Mouse (Mus musculus): ENCODE measurements around the gene Gm6657. TPM values are rescaled to one million over a fixed set of nuclear protein-coding genes. Genes with fewer than 3 reads are reported as not detected.

Gene Gm6657
- polyA plus RNA-seq, 1 experiment from 2014 or later: not detected

GRCm38 (mm10) chr12:78232560-78232959 lies 38.5 kb downstream of the Gm6657 start:
- H3K9me3 ChIP-seq (ENCODE audit: low read length): no peaks in the 10 kb centered on the region
- no peak for DNase-seq (ENCODE audit: low spot score)
- no peak for TF ChIP-seq EP300 (IDR thresholded peaks at IDR 0.05)
- TF ChIP-seq CTCF (IDR thresholded peaks at IDR 0.05): no peak
- no peak overlapping the region for H3K27ac ChIP-seq (ENCODE audit: low read length)
- H3K4me1 ChIP-seq (ENCODE audit: insufficient read depth, low read depth, low read length): no peaks in the 10 kb centered on the region
- no peaks in the 10 kb centered on the region for H3K36me3 ChIP-seq (ENCODE audit: insufficient read depth, low read length)
- H3K4me3 ChIP-seq (ENCODE audit: low read depth, low read length): no peak overlapping the region
- ATAC-seq: no peak
- H3K27me3 ChIP-seq (replicated peaks; ENCODE audit: insufficient read depth, low read length): no peaks in the 10 kb centered on the region
- no peak overlapping the region for H3K4me2 ChIP-seq (replicated peaks; ENCODE audit: low read depth, low read length)
- no peak overlapping the region for H3K9ac ChIP-seq (replicated peaks; ENCODE audit: low read depth)

- TF ChIP-seq CTCF (IDR thresholded peaks at IDR 0.05): no peak
- no peak for TF ChIP-seq EP300 (IDR thresholded peaks at IDR 0.05)
- H3K4me2 ChIP-seq (replicated peaks; ENCODE audit: low read depth, low read length): no peak overlapping the region
- no peak for DNase-seq (ENCODE audit: low spot score)
- no peaks in the 10 kb centered on the region for H3K36me3 ChIP-seq (ENCODE audit: insufficient read depth, low read length)
- H3K9ac ChIP-seq (replicated peaks; ENCODE audit: low read depth): no peak overlapping the region
- no peaks in the 10 kb centered on the region for H3K4me1 ChIP-seq (ENCODE audit: insufficient read depth, low read depth, low read length)
- no peaks in the 10 kb centered on the region for H3K27me3 ChIP-seq (replicated peaks; ENCODE audit: insufficient read depth, low read length)
- no peak overlapping the region for H3K27ac ChIP-seq (ENCODE audit: low read length)
- ATAC-seq: no peak
- no peak overlapping the region for H3K4me3 ChIP-seq (ENCODE audit: low read depth, low read length)
- WGBS: 33% methylated on average over 1 of the region's 1 CpGs
- H3K9me3 ChIP-seq (ENCODE audit: low read length): no peaks in the 10 kb centered on the region
These were observed 54.3 kb downstream of the Gm6657 start for GRCm38 (mm10) chr12:78248366-78248765.

GRCm38 (mm10) chr12:78249151-78249550 lies 55.1 kb downstream of the Gm6657 start:
- Histone ChIP-seq H3K9me3 (ENCODE audit: low read length) (no peaks in the 10 kb centered on the region), H3K4me1 (ENCODE audit: insufficient read depth, low read depth, low read length) (no peaks in the 10 kb centered on the region), H3K36me3 (ENCODE audit: insufficient read depth, low read length) (no peaks in the 10 kb centered on the region), H3K27me3 (replicated peaks; ENCODE audit: insufficient read depth, low read length) (no peaks in the 10 kb centered on the region), H3K4me2 (replicated peaks; ENCODE audit: low read depth, low read length) (no peak overlapping the region), H3K9ac (replicated peaks; ENCODE audit: low read depth) (no peak overlapping the region), H3K27ac (ENCODE audit: low read length) (no peak overlapping the region), H3K4me3 (ENCODE audit: low read depth, low read length) (no peak overlapping the region)
- DNase-seq (ENCODE audit: low spot score) (peak; percentile 79), ATAC-seq (peak; percentile 44)
- TF ChIP-seq EP300 (IDR thresholded peaks at IDR 0.05) (no peak), CTCF (IDR thresholded peaks at IDR 0.05) (no peak)

Other genes starting within 250 kb of the Gm6657 start
- 13.5 and 16.6 TPM in 2 replicates for gene Gphn, start 32.1 kb downstream of the Gm6657 start, polyA plus RNA-seq (2015; fragmentation: Nextera tagmentation; extraction: Ambion mirVana)

Data from lung, postnatal 0 days (tissue).